Mouse (Mus musculus) urinary bladder, postnatal 4 days (tissue): ENCODE measurements at regions not wholly inside any gene's neighbourhood (a gene's known extent, or its start where the extent isn't known, plus 50 kb on each side); places are given as distances from the start of the nearest gene placed in this dataset.

Source experiments
- DNase-seq, 2 experiments: peaks; one replicate each; pipeline ENCODE4 v3.0.0; 2021 to 2022; ENCODE audit warnings: low spot score in 2 of 2

DNA sequence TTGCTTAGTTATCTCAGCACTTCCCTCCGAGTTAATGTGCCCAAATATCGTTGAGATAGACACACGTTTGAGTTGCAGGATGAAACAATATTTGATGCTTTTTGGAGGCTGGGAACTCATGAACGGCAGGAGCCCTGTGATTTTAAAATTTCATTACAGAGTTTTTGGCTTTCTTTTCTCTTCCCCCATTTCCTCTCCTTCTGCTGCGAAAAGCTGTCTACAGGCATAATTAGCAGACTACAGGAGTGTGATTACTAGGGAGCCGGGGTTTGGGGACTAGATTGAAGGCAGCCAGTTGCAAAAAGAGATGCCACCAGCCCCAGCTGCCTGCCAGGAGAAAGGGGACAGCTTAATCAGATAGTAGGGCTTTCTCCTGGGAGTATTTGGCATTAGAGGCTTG lies 274.2 kb upstream of the Mki67 start:
- DNase-seq = no peak

DNA sequence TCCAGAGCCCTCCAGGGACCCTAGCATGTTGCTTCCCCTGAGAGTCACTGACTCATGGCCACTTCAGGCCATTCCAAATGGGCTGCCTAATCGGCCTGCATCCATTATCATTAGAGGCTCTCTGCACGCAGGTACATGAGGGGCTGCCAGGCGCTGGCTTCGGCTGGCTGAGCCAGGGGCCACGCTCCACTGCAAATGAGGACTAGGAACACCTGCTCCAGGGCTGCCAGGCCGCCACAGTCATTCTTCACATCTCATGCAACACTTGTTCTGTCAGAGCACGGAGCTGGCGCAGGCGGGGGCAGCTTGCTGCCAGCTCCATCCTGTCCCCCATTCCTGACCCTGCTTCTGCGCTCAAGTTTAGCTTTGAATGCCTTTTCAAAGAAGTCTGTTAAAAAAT lies 280.7 kb upstream of the Mki67 start:
- DNase-seq = no peak

DNA sequence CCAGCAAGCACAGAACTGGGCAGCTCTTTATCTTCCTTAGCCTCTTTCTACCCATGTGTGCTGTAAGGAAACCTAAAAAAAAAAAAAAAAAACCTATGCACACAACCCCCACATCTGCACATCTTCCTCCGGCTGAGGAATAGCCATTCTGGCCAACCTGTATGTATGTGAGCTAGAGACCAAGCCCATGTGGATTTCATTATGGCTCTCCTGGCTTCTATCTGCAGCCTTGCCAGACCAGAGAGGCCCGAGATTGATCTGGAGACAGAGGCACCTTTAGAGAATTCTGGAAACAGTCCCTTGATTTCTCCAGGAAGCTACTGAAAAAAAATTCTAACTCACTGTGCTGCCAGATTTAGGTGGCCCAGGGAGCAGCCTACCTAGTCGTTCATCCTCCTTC lies 281.5 kb upstream of the Mki67 start:
- no peak for DNase-seq

DNA sequence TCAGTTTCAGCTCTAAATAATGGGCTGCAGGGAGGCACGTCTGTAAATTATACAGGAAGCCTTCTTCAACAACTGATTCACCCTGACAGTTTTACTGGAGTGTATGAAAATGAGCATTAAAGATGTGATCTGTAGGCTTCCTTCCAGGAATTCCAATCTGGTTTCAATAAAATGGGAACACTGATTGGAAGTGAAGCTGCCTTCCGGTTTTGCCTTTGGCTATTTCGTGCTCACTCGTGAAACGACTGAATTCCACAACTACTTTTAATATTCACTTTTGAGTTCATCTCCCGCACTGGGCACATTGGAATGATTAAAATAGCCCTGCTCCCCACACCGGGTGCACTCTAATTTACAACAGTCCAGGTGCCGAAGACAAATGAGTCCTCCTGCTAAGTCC lies 286.2 kb upstream of the Mki67 start:
- no peak for DNase-seq

DNA sequence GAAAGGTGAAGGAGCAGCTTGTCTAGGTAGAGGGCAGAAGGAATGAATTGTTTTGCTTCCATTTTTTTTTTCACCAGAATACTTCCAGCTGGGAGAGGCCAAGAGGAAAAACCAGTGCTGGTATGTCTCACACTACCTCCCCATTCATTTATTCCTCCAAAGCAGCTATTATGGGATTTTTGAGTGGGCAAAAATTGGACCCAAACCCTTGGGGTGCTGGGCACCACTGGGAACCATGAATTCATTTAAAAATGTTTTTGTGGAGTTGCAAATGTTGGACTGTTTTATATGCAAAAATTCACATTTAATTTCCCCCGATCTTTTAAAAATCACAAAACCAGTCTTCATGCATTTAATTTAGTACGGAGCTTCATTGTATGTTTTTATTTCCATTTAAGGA lies 287.1 kb upstream of the Mki67 start:
- DNase-seq = no peak

DNA sequence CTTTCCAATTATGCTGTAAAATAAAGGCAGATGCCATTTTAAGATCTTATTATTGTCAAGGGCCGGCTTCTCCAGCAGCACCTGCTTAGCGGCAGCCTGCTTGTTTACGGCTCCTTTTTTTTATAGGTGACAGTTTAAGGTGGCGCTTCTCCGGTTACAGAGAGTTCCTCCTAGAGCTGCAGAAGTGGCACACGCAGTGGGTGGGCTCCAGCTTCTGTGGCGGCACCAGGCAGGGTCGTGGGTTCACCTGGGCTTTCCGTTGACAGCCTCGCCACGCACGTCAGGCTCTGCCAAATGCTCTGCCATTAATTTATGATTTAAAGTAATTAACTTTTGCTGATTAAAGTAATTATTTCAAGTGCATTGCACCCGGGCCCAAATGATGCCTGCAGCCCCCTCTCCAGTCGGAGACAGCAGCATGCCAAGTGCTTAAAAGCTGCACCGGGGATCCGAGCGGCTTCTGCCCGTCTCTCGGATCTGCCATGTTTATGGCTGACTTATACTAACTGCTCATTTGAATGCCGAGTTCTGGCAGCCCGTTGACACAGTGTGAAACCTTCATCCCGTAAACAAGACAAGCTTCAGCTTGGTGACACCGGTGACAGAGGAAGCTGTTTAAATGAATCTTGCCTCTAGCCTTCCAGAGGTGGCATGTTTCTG lies 291.8 kb upstream of the Mki67 start:
- DNase-seq = no peak

DNA sequence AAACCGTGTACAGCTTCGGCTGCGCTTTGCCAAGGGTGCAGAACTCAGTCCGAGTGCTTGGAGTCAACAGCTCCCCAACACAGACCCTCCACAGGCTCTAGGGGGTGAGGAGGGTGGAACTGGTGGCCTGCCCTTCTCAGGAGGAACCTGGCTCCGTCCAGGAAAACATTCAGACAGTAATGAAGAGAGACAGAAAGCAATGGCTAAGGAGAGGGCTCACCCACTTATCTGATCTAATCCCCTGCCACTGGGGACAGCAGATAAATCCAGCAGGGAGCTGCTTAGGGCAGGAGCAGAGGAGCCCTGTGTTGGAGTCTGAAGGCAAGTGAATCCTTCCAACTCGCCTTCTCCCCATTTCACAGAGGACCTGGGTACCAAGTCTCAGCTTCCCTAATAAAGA lies 292.3 kb upstream of the Mki67 start:
- DNase-seq = no peak

DNA sequence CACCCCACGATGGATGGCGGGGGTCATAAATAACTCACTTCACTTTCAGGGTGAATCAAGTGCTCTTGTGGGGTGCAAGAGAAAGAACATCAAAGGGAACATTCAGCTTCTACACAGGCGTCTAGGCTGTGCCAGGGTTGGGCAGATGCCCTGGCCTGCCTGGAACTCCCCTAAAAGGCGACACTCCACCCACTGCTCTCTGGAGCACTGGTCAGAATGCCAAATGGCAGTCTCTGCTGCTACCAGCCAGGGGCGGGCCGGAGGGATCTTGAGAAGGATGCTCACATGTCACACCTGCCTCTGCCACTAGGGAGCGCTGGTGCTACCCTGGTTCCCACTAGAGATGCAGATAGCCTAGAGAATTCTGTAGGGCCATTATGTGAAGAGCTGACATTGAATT lies 293.9 kb upstream of the Mki67 start:
- DNase-seq = no peak

DNA sequence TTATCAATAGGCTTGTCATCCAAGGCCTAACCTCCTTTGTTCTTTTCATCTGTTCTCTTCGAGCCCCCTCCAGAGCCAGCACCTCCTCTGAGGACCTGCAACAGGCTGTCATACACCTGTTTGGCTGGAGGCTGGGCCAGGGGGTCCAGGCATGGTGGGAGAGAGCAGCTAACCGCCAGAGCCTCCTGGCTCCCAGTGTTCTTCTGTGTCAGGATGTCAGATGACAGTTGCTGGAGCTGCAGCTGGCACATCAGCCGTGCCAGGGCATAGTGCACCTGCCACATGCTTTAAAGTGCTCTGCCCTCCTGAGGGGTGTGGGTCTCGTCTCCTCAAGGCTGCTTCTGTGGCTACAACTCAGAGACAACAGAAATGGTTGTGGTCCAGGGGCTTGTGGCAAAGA lies 298.5 kb upstream of the Mki67 start:
- DNase-seq = no peak

DNA sequence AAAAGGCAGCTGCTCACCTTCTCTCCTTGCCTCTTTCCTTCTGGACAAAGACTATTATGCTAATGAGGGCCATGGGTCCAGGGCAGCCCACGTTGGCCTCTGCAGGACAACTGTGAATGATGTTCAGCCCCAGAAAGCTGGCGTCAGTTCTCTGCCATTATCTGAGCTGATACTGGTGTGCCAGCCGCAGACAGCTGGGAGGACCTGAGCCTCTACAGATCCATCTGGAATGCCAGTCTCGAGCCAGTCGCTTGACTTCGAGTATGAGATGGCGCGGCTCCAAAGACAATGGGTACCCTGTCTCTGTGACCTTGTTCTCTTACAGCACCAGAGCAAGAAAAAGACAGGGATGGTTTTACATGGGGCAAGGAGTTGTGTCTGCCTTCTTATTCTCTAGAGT lies 300.8 kb upstream of the Mki67 start:
- peak in 1 of 2 experiments; percentile 36 for DNase-seq

DNA sequence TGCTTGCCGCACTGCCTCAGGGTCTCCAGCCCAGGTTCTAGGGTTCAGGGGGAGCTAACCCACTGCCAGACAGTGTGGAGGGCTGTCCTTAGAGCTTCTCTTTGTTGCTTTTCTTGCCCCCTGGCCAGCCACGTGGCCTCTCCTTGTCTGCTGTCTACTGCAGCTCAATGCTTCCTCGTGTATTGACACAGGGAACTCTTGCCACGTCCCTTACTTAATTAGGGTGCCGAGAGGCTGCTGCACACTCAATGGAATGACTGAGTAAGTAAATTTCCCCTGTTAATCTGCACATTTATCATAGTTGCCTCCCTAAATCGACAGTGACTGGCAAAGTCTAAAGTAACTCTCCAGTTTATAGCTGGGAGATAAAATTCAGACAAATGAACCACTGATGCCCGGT lies 304.4 kb upstream of the Mki67 start:
- DNase-seq = no peak

DNA sequence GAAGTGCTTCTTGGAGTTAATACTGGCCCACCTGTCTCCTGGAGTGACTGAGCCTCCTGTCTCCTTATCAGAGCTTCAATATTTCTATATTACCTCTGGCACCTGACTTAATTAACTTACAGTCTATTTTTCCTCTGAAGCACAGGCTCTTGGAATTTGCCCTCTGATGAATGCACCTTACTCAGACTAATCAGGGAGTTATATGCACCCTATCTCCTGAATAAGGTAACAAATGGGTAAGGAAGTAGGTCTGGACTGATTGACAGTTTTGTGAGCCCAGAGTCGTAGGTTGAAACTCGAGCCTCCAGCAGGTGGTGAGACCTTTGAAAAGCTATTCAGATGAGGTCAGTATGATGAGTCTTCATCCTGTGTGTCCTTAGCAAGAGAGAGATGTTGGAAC lies 304.9 kb upstream of the Mki67 start:
- DNase-seq = no peak

DNA sequence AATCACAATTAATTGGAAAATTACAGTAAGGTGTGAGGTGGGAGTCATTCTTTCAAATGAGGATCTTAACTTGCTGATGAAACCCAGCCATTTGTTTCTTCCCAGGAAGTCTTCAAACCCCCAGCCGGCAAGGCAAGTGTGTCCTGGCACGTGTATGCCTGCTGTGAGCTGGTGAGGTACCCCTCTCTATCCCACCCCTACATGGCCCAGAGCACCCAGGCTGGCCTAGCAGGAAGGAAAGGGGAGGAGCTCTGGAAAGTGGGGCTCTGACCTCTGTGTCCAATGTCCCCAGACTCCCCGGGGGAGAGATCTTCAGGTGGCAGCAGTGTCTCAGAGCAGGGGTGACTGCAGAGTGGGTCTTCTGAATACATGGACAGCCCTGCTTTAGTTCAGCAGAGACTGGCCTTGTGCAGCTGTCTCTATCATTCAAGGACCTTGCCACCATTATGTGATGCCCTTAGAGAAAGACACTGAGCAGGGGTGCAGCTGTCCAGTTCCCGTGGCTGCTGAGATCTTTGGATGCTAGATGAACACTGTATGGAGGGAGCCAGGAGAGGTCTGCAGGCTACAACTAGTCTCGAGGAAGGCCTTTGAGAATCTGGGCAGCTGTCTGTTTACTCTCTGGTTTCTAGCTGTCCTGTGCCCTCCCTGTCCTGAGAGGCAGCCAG lies 306.8 kb upstream of the Mki67 start:
- DNase-seq = no peak

DNA sequence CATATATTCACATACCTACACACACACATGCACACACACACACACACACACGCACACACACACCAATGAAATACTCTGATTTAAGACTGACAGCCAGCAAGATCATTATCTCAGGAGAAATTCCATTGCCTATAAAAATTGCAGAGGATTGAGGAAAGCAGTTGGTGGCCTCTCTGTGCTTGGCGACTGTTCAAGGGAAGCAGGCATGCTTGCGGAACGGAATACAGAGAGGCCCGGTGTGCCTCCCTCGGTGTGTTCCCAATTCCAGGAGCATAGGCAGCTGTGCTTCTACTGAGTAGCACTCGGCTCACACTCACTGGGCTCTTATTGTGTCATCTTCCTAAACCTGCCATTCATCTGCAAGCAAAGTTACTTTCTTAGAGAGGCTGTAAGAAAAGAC lies 310.3 kb upstream of the Mki67 start:
- DNase-seq = no peak

DNA sequence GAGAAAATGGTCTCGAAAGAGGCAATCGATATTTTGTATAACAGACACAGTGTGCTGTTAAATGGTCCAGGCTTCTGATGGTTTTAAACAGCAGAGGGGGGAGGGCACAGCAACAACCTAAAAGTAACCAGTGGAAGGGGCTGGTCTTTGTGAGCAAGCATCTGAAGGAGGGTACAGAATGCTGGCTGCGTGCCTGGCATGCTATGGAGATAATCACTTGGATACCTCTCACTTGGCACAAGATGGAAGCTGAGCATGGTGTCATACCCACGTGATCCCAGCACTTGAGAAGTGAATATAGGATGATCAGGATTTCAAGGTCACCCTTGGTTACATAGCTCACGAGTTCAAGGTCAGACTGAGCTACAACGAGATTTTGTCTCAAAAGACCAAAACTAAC lies 315.9 kb upstream of the Mki67 start:
- DNase-seq = no peak

DNA sequence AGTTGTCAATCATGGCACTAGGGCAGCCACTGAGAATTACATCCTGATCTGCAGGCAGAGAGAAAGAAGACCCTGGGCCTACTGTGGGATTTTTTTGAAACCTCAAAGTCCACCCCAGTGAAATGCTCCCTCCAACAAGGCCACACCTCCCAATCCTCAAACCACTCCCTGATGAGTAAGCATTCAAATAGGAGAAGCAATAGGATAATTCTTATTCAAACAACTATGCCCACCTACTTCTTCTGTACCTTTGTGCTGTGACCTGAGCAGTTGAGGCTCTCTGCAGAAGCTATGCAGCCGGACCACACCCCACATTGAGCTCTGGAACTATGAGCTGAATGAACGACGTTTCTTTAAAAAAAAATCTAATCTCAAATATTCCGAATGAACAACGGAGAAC lies 317.4 kb upstream of the Mki67 start:
- DNase-seq = no peak

DNA sequence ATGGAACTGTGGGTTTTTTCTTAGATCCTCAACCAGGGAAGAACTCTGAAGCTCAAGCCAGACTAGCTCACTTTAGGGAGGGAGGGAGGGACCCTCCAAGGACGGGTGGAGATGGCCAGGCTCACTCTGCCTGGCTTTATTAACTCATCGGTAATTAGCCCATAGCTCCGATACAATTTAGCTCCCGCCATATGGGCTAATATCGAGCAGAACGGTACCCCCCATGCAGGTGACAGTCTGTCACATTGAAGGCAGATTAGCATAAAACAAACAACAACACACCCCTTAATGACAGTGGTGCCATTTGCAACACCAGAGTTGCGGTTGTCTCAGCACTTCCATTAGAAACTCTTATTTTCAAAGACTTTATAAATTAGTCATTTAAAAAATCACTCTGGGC lies 319.6 kb upstream of the Mki67 start:
- DNase-seq = no peak

DNA sequence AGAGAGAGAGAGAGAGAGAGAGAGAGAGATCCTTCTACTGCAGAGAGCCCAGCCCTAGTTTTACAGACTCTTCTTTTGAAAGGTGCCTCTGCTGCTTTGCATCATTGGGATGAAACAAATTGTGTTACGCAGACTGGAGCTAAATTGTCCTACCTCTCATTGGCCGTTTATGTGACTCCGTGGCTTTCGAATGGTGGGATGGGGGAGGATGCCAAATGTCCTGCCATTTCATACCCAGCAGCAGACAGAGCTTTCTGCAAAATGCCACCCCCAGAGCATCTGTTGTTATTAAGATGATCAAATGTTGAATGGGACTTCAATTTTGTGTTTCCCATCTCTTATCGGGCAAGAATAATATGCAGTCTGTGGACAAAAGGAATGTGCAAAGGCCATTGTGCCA lies 321.9 kb upstream of the Mki67 start:
- no peak for DNase-seq

DNA sequence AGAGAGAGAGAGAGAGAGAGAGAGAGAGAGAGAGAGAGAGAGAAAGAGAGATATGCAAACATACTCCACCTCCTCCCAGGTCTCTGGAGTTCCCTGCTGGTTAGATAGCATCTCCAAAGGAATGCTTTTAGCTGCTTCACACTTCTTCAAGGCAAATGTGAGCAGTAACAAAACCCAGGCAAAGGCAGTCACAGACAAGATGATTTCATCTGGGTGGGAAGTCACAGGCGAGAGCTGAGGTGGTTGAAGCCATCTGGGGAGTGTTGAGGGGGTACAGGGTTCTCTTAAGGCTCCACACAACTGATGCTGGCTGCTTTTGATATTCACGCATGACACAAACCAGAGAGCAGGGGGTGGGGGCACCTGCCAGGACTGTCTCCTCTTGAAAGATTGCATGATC lies 322.7 kb upstream of the Mki67 start:
- no peak for DNase-seq

DNA sequence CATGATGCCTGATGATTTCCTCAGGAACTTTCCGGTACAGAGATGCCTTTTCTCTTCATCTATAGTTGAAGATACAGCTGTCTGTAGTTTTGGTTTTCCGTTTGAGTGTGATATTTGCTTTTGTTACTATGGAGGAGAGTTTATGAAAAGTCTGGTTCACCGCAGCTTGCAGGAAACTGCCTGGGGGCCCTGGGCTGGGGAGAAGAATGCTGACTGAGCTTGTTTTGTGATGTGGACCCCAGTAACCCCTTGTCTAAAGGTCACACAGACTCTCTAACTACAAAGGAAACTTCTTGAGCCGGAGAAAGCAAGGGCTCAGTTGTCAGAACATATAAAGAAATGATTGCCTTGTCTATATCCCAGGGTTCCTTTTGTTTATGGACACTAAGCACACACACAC lies 325.8 kb upstream of the Mki67 start:
- no peak for DNase-seq

DNA sequence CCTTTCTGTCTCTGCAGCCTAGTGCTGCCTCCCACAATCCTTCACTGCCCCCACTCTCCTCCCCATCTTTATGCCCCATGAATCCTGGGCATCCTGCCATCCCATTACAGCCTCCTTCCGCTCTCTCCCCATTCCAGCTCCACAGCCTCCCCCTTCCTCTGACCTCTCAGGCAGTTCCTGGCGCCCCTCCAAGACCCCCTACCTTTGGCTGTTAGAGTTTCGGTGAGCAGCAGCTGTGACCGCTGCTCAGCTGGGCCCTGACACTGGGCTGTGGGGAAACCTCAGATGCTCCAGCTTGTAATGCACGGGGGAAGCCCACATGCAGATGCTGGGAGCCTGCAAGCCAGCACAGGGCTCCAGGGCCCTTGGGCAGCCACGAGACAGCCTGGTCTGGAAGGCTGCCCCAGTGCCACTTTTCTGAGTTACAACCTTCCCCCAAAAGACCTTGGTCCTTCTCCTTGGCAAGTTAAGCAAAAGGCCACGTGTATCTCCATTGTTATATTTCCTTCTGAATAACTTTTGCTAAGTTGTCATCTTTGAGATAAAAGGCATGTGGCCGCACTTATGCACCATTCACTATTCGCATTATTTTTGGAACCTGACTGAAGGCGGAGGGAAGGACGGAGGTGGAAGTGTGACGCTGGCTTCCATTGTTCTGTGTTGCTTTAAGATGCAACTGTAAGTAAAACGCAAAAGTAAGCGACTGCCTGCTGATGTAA lies 330.6 kb upstream of the Mki67 start:
- DNase-seq = peak; percentile 67 to 83

DNA sequence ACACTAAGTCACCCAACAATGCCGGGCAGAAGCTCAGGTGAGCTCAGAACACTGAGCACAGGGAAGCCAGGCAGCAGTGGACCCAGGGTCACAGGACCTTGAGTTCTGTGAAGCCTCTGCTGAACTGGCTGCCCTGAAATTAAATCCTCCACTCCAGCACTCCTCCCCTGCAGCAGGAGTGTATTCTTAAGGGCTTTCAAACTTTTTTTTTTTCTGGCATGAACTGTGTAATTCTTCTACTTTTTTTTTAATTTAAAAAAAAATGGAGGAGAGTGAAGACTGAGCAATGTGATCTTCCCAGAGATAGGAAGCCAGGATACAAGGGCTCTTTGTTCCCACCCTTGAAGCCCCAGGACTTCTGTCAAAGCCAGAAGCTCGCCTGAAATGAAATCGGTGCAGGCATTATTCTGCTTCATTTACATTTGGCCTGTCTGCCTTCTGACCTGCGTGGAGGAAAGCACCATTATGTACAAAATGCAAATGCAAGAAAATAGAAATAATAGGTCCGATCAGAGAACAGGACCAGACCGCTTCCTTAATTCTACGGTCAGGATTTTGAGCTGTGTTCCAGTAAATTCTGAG lies 331.3 kb upstream of the Mki67 start:
- DNase-seq = no peak
